Mouse (Mus musculus) layer of hippocampus, adult 9-11 months (tissue): ENCODE results near the gene Tead1.

Experiments used
- DNase-seq: peaks from one replicate; pipeline ENCODE4 v3.0.0; 2022

Gene Tead1

DNA sequence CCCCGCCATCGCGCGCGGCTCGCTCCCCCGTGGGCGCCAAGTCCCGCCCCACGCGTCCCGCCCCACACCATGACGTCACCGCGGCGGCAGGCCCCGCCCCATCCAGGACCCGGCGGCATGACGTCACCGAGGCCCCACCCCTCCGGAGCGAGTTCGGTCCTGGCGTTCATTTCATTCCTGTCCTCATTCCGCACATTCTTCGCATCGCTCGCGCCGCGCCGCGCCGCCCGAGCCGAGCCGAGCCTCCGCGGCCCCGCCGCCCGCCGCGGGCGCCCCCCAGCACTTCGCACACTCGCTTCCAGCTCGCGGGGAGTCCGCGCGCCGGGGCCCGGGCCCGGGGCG, at the start of gene Tead1:
Tead1 (plus strand) TSS at position 148 of the 342 bp plus-strand sequence.
- peak; percentile 80 for DNase-seq

DNA sequence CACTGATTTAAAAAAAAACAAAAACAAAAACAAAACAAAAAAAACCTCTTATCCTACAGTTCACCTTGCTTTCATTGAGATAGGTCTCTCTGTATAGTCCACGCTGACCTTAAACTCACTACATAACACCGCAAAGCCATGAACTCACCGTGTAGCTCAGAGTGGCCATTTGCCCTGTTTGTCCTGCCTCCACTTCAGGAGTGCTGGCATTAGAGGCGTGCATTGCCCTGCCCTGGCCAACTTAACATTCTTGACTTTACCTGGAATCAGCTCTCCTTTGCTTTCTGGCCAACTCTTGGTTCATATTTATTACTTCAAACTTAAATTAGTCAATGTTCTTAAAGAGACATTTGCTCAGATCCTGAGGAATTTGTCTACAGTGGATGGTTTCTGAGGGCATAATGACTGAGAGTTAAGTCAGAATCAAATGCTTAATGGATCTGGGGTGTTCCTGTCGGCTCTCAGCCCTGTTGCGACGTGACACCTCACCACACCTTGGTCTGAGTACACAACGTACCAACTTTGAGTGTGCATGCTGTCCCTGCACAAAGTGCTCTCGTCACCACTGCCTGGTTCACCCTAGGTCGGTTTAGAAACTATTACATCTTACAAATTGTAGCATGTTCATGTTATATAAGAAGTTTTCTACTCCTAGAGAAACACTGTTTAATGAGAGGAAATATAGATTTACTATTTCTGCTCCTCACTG, 44.5 kb upstream of the Tead1 start:
- DNase-seq: no peak

DNA sequence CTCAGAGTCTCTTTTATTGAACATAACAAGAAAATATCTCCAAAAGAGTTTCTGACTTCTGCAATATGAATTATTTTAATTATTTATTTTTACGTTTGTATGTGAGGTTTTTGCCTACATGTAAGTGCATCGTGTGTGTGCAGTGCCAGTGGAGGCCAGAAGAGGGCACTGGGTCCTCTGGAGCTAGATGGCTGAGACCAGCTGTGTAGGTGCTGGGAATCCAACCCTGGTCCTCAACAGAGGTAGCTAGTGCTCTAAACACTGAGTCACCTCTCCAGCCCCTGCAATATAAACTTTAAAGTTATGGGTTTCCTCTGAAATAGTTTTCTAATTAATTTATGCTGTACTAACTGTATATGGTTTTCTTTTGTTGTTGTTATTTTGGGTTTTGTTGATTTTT, 43.2 kb upstream of the Tead1 start:
- no peak for DNase-seq

DNA sequence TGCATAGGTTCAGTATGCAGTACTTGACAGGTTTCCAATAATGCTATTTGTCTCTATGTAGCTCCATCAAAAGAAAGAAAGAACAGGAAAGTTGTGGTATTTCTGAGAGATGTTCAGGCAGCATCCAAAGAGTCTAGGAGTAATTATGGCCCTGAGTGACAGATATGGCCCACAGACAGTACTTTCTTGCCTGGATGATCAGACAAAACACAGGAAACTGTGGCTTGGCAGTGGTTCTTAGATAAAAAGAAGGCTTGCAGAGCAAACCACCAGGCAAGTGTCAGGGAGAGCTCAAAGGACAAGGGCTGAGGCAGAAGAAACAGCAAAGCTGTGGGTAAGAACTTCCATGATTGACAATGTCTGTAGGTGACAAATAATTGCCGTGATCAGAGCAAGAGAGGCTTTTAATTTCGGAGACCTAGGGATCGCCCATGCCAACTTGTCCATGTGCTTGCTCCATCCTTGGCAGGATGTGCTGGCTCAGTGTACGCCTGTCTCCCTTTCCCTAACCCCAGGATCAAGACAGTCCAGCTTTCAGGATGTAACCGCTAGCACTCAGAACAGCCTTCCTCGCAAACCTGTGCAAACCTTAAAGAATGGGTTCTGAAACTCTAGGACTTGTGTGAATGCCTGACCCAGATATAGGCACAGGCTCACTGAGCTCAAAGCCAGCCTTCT, 35.1 kb upstream of the Tead1 start:
- no peak for DNase-seq

DNA sequence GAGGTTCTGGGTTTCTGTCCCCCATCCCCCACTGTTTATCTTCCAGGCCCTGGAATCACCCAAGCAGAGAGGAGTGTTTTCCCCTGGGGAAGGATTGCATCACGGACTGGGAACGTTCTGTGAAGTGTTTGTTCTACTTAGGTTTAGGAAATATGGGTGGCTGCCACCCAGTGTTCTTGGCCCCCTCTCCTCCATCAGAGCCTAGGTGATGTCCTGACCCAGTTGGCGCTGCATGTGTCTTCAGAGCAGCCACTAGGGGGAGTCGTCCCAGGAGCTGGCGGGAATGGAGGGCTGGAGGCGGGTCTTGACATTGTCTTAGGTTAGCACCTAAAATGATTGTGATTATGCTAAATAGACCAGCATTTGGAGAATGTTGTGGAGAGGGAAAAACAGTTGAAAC, 34.4 kb upstream of the Tead1 start:
- no peak for DNase-seq

DNA sequence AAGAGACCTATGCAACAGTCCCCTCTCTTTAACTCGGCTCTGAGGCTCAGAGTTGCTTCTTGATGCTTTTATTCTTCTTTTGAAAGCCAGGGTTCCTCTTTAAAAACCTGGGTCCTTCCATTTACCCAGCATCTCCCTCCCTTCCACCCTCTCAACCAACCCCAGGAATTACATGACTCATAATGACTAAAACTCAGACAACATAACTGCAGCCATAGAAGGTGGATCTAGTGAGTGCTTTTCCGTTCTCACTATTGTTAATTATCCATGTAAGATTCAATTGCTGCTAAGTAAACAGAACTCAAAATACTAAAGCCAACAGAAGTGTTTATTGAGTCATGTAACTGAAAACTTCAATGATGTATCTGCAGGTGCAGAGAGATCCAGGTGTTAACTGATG, 33.4 kb upstream of the Tead1 start:
- no peak for DNase-seq

DNA sequence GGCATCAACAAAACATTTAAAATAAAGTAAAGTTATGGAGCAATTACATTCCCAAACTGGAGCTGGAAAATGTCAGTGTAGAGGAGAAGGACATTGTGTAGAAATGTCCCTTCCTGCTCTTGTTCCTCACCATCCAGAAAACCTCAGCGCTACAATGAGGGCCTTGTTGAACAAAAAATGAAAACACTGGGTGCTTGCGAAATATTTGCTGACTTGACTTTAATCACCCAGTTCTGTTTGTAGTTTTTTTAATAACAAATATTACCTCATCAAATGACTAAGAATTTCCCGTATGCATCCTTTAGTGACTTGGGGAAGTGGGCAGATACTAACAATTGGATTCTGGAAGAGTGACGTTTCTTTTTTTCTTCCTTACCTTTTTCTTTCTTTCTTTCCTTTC, 31.7 kb upstream of the Tead1 start:
- DNase-seq: no peak

DNA sequence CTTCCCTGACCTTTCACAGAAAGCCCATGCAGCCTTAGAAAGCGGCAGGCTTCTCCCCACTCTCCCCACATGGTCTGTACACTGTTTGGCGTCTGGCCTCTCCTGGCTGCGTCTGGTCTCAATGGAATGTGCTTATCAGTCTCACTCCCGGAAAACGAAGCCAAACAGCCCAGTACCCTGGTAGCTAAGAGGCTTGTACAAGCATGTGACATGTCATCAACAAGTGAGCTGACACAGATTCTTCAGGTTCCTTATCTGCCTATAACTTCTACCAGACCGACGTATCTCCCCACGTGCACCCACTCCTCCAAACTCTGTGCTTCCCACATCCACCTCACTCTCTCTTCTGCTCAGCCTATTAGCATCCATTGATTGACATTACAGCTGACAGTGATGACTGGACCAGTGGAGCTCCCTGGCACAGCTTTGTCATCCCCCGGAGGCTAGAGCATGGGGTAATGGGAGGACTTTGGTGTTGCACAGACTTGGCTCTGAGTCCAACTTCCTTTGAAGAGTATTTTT, 22.9 kb upstream of the Tead1 start:
- no peak for DNase-seq

DNA sequence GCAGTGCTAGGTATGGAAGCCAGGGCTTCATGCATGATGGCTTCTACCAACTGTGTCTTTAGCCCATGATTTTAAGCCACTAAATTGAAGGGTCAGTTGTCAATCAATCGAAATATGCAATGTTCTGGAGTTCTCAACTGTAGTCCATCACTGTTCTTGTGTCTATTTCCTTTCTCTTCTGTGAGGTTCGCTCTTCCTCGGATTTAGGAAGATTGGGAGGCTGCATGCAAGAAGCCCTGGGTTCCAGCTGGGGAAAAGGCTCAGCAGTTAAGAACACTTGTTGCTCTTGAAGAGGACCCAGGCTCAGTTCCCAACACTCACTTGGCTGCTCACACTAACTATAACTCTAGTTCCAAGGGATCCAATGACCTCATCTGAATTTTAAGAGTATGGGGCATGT, 20.2 kb upstream of the Tead1 start:
- no peak for DNase-seq

DNA sequence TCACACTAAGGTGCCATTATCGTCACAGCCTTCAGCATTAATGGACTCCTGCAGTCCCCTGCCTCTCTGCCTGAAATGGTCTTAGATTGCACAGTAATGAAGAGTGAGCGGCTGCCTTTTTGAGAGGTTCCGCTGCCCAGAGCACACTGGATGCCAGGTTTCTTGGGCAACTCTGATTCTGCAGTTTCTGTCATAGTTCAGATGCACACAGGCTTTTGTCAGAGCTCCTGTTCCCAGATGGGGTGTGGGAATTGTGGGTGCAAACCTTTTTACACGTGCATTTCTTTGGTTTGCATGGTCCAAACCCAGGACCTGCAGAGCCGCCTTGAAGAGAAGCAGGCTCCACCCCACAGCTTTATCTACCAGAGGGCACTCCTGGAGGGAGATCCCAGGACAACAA, 19.3 kb upstream of the Tead1 start:
- no peak for DNase-seq

DNA sequence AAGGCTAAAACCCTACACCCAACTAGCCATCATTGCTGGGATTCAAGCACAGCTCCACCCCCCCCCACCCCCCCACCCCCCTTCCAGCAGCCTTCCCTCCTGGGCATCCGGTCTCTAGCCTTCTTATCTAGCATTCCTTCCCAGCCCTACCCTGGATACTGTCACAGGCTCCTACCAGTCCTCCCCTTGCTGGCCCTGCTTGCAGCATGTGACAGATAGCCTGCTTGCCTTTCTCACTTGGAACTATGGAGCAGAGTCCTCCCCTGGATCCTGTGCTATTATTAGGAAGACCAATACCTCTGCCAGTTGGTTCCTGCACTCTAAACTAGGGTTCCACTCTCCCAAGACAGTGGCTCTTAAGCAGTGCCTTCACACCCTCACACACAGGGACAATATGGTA, 18.8 kb upstream of the Tead1 start:
- no peak for DNase-seq

DNA sequence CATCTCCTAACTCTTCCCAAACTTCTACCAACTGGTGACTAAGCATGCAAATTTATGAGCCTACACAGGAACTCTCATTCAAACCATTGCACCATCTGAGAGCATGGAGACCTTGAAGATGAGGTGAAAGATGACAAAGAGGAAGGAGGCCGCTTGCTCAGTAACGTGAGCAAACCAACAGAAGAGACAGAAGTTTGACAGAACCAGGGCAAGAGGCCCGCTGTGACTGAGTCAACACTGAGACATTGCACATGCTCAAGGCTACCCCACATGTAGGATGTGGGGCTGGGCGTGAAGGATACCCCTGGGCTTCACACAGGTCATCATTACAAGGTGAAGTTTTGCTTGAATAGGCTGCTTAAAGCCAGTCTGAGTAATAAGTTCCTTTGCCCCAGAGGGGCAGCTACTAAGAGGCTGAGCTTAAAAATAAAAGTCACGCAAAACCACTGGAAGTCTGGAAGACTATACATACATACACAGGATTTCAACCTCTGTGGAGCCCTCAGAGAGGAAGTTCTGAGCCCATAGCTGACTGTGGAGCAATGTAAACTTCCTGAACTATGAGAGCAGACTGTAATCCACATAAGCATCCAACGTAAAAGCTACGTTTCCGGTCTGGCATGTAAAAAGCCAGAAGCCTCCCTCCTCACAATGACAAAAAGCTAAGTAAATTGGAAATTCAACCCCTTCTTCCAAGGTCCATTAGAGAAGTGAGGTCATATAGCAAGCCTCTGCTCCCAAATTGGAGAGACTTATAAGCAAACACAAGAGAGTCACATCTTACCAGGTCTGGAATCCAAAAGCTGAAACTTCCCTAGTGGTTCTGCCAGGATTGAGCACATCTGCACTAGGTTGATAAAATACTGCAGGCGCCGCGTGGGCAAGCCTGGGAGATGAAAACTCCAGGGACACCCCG, 16.5 kb upstream of the Tead1 start:
- DNase-seq: no peak

DNA sequence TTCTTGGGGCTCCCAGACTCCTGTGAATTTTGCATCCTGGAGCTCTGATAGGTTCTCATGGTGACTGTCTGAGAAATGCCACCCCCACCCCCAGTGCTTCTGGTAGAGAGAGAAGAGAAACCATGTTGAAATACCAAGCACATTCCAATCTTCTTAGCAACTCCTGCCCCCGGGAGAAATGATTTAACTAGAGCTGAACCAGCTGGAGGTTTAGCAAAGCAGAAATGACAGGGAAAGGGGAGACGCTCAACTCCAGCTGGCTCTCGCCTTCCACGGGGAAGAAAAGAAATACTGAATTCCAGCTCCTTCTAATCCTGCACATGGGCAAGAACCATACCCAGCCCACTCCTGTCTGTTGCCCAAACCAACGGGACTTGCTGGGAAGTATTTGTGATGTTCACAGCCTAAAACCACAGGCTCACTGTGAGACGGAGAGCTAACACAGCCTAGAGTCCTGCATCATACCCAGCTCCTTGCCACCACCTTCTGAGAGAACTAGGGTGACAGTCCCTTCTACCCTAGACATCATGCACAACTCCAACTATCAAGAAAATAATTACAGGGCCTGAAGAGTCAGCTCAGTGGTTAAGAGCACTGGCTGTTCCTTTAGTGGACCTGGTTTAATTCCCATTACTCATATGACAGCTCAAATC, 15.7 kb upstream of the Tead1 start:
- DNase-seq: peak; percentile 63

DNA sequence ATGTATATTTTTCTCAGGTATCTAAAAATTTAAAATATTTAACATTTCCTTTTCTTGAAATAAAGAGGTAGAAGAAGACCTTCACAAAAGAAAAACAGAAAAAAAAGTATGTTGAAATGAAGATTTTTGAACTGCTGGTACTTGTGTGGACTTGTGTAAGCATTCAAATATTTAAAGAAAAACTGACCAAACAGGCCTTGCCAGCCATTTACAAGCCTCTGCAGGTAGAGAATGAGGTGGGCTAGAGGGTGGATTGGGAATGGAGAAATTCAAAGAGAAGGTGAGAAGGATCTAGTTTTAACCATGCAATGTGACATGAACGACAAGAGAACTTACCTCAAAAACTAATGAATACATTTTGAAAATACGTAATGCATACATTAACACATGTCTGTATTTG, 9.1 kb upstream of the Tead1 start:
- DNase-seq: no peak

DNA sequence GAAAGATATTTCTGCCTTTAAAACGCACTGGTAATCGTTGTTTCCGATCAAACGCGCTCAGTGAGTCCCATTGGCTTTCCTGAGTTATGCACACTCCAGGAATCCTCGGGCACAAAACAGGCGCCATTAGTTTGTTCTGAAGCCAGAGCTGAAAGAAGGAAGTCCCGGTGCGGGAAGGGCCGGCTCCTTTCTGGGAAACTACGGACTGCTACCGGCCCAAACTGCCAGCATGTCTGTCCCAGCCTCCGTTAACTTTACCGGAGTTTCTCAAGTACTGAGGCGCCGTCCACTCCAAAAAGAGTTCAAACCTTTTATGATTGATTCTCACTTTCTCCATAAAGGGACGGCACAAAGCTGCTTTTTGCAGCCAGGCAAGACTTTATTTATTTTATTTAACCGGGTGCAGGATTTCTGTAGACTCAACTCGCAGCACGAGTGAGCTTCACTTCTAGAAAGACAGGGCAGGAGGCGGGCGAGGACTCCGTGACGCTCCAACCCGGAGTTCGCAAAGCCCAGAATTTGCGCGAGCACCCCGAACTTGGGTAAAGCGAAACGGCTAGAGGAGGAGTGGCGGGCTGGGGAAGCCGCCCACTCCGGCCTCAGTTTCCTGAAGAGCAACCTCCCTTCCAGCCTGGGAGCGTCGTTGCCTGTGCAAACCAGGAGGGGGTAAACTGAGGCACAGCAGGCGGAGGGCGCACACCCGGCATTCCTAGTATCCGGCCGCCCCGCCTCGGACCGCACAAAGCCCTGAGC, 524 bp upstream of the Tead1 start:
- DNase-seq: peak; percentile 23

DNA sequence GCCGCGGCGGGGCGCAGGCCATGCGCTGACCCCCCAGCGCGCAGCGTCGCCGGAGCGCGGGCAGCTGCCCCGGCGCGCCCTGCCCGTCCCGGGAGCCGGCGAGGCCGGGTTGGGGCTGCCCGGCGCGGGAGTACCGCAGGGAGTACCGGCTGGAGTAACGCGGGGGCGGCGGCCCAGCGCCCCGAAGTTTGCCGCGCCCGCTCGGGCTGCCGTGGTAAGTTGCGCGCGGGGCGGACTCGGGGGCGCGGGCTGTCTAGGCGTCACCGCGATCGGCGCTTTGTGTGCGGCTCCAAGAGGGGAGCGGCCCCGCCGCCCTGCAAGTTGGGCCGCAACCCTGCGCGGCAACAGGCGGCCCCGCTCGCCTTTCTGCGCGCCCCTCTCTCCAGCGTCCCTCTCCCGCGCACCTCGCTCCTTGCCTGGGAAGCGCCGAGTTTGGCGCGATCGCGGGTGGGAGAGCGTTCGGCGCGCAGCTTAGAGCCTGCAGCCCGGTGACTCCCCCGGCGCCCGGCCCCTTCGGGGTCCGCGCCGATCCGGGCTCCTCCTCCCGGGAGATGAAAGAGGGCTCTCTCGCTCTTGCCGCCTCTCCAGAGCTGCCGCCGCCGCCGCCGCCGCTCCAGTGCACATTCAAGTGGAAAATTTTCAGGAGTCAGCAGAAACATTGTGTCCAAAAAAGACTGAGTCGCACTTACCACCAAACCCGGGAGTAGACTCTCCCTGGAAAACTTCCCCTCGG, 561 bp downstream of the Tead1 start:
- DNase-seq: peak; percentile 22

DNA sequence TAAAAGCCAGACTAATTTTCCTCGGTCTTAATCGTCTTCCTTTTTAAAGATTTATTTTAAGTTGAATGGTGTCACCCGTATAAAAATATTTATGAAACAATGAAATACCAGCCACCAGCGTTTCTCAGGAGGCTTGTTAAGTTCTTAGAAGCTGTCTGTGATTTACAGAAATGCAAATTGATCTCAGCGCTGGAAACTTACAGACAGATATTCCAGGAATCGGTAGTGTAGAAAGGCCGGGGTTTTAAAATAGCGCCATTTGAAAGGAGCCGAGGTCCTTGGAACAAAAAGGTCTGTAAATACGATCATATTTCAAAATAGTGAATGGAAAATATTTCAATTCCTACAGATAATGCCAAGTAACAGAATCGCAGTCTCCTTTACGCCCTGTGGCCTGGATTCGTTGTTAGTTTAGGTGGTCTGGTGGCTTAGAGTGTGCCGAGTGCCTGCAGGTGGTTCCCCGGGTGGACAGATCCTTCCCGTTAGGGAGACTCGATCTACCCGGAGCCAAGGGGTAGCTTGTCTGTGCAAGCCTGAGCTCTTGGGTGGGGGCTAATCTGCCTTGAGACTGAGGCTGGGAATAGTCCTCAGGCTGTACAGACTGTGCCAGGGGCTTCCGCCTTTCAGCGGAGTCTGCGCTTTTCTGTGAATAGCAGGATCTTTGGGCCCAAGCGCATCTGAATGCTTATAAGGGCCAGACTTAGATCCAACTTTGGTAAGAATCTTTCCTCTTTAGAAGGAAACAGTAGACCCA, 1.6 kb downstream of the Tead1 start:
- no peak for DNase-seq

DNA sequence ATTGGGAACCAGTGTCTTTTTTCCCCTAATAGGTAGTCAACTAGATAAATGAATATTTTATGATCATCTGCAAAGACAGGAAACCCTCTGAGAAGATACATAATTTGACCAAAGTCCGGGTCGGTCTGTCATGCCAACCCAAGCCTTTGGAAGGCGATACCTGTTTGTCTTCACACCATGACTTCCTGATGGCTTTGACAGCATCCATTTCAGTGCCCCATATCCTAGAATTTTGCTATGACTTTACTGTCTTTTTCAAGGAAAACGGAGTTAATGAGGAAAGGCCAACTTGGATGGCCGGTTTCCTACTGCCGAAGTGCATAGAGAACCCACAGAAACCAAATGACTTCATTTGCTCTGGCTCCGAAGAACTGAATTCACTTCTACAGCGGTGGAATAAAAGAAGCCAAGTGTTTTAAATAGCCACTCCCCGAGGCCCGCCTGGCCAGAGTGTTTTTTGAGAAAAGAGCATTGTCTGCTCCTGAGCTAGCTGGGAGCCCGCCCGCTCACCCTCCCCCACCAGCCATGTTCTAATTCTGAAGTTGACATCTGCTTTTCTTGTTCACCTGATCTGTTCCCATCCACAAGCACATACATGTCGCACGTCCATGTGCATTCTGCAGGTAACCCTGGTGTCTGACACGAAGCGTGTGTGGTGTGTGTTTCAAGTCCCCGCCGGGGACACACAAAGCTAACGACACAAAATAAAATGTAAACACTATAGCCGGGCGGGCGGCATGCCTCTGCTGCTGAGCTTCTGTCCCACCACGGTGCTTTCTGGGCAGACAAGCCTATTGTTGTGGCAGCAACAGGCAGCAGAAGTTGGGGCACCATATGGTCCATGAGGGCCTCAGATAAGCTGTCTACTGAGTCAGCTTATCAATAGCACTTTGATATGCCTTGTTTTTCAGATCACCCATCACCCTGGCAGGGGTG, 5.8 kb downstream of the Tead1 start:
- DNase-seq: peak; percentile 27

DNA sequence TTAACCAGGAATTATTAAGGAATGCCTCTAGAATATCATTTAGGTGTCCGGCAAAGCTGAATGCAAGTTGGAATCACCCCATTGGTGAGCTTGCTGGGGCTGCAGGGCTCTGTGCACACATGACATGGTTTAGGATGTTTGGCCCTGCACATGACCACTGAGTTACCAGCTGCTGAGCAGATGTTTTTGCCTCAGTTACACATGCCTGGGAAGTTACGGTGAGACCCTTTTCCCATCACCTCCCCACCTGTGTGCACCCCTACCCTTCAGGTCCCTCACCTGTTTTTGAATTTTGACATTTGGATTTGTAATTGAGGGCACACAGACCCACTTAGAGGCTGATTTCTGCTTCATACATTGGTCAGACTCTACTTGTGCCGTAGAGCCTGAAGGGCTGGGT, 6.9 kb downstream of the Tead1 start:
- DNase-seq: no peak

DNA sequence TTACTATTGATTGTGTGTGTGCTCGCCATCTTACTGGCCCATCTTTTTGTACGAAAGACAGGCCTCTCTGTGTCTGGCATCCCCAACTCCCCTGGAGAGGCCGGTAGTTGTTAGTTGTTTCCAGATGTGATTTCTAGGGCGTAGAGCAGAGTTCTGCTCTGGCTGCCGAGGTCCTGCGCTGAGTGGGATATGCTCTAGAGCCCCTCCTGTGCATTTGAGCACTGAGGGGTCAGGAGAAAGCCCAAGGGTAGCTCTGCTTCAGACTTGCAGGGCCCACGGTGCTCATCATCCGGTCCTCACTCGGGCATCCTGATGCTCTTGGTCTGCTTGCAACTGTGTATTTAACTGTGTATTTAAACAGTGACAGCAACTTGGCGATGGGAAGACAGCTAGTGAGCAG, 7.5 kb downstream of the Tead1 start:
- DNase-seq: no peak
